ENCODE assay signal across 10 mouse cellular contexts in genomic region chr7:131677126-131677525, GRCm38 (mm10).
"Had no signal": no experiment of that assay in that cellular context is flagged by ENCODE, and none has a peak within 500 bp of the region (broad histone marks: within the 10 kb centered on the region; RNA-seq: fewer than 3 reads in every experiment).

No protein-coding gene starts in this region.

- DNase-seq: retina, postnatal 1 day; right cerebral cortex, postnatal 25 days; right cerebral cortex, postnatal 4 days; spleen, adult 18-20 months; thymus, adult 18-20 months; thymus, adult 2 months; thymus, postnatal 14 days; thymus, postnatal 25 days; thymus, postnatal 36 days; thymus, postnatal 4 days had no signal
